Mouse (Mus musculus): ENCODE results near the gene Dazap1. TPM values are rescaled to one million over a fixed set of nuclear protein-coding genes. Genes with fewer than 3 reads are reported as not detected.

Gene Dazap1
- polyA plus RNA-seq, 1 experiment from 2014 or later: 44.7 TPM

DNA sequence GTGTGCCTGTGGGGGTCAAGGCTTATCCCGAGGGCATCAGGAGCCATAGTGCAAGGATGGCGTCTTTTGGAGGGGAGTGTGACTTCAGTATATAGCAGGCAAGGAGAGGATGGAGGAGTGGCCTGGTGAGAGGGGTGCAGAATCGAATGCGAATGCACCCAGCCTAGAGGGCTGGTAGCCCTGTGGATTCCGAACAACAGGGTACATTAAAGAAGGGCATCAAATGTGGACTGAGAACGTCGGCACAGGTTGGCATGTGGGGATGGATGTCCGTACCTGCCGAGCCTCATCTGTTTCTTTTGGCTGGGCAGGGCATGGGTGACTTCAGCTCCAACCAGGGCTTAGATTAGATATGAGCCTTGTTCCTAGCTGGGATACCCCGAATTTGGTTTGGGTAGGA is 38.5 kb downstream of the Dazap1 start:
- Histone ChIP-seq H3K36me3 (replicated peaks; ENCODE audit: control insufficient read depth, insufficient read depth, low read depth, low read length) (no peaks in the 10 kb centered on the region; the same call in 1 of the 2 replicates), H3K4me3 (ENCODE audit: low read depth, low read length) (peak overlapping the region; percentile 43), H3K9ac (replicated peaks; ENCODE audit: low read length) (peak overlapping the region; percentile 70), H3K9me3 (replicated peaks; ENCODE audit: control insufficient read depth, low read length) (no peaks in the 10 kb centered on the region), H3K27ac (replicated peaks; ENCODE audit: low read depth, low read length) (no peak overlapping the region), H3K4me1 (ENCODE audit: control insufficient read depth, insufficient read depth, low read length) (no peaks in the 10 kb centered on the region; the same call in 1 of the 2 replicates), H3K27me3 (ENCODE audit: control insufficient read depth, insufficient read depth, low read length) (peaks cover 40% of the 10 kb centered on the region), H3K4me2 (ENCODE audit: low read depth, low read length) (peak overlapping the region; percentile 43)
- ATAC-seq (replicated peaks; ENCODE audit: insufficient number of reproducible peaks, low FRiP score, low TSS enrichment, low read depth) (no peak), DNase-seq (ENCODE audit: low spot score) (no peak)
- 40% methylated on average over 10 of the region's 10 CpGs for WGBS

DNA sequence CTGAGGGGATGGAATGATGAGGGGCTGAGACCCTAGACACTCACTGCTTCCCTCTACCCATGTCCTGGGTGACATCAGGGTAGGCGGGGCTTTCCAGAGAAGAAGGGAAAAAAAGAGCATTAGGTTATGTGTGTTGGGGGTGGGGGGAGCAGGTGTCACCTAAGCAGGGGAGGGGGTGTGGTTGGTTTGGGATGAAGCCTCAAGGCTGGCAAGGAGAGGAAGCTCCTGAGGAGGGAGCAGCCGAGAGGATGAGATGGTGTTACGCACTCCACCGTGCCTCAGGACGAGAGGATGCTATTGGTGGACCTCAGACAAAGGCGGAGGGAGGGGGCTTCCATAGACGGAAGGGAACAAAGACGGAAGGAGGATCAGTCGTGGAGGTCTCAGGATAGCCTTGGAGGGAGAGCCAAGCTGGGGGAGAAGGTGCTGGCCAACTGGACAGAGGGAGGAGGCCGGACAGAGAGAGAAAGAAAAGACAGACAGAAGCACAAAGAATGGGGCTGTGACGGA is 39.4 kb downstream of the Dazap1 start:
- Histone ChIP-seq H3K27ac (replicated peaks; ENCODE audit: low read depth, low read length) (0 out of 2 replicates have a peak overlapping the region, but pooled peaks have one; percentile 38), H3K4me3 (ENCODE audit: low read depth, low read length) (peak overlapping the region; percentile 21), H3K27me3 (ENCODE audit: control insufficient read depth, insufficient read depth, low read length) (peaks cover 41% of the 10 kb centered on the region), H3K36me3 (replicated peaks; ENCODE audit: control insufficient read depth, insufficient read depth, low read depth, low read length) (no peaks in the 10 kb centered on the region), H3K9ac (replicated peaks; ENCODE audit: low read length) (peak overlapping the region; percentile 51), H3K4me1 (ENCODE audit: control insufficient read depth, insufficient read depth, low read length) (no peaks in the 10 kb centered on the region; the same call in 1 of the 2 replicates), H3K4me2 (ENCODE audit: low read depth, low read length) (peak overlapping the region; percentile 13), H3K9me3 (replicated peaks; ENCODE audit: control insufficient read depth, low read length) (no peaks in the 10 kb centered on the region)
- no peak for DNase-seq (ENCODE audit: low spot score)
- 20% methylated on average over 11 of the region's 11 CpGs for WGBS
- ATAC-seq (replicated peaks; ENCODE audit: insufficient number of reproducible peaks, low FRiP score, low TSS enrichment, low read depth): peak; percentile 9; the same call in 1 of the 2 replicates

DNA sequence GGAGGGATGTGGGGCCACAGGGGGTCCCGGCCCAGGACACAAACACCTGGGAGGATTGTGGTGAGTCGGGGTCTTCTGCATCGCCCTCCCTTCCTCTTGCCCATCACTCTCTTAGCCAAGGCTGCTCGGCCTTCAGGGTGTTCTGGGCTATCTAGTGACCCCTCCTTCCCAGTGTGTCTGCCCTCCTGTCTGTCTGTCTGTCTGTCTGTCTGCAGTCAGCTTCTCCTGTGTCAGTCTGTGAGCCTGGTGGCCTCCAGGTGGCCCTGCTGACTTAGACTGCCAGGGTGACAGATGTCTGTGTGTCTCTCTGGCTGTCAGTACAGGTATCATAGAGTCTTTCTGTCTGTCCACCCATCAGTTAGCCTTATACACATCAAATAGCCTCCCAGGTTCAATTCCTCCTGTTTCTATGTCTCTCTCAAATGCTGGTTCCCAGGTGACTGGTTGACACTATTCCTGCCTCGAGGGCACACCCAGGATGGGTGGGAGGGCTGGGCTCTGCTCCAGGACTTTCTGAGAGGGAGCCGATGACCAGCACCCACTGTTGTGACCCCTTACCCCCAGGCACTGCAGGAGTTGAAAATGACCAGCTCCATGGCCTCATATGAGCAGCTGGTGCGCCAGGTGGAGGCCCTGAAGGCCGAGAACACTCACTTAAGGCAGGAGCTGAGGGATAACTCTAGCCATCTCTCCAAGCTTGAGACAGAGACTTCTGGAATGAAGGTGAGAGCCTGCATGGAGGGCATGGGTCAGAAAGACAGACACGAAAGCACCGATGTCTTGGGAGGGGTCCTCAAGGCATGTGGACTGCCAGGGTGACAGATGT is 40.2 kb downstream of the Dazap1 start:
- WGBS: 69% methylated on average over 9 of the region's 10 CpGs
- Histone ChIP-seq H3K9ac (replicated peaks; ENCODE audit: low read length) (peak overlapping the region; percentile 51), H3K4me3 (ENCODE audit: low read depth, low read length) (peak overlapping the region; percentile 21), H3K4me1 (ENCODE audit: control insufficient read depth, insufficient read depth, low read length) (no peaks in the 10 kb centered on the region; the same call in 1 of the 2 replicates), H3K27ac (replicated peaks; ENCODE audit: low read depth, low read length) (peak overlapping the region; percentile 38; the same call in 1 of the 2 replicates), H3K36me3 (replicated peaks; ENCODE audit: control insufficient read depth, insufficient read depth, low read depth, low read length) (no peaks in the 10 kb centered on the region), H3K27me3 (ENCODE audit: control insufficient read depth, insufficient read depth, low read length) (peaks cover 45% of the 10 kb centered on the region), H3K4me2 (ENCODE audit: low read depth, low read length) (peak overlapping the region; percentile 24), H3K9me3 (replicated peaks; ENCODE audit: control insufficient read depth, low read length) (no peaks in the 10 kb centered on the region)
- ATAC-seq (replicated peaks; ENCODE audit: insufficient number of reproducible peaks, low FRiP score, low TSS enrichment, low read depth) (no peak), DNase-seq (ENCODE audit: low spot score) (no peak)

GRCm38 (mm10) chr10:80302082-80302355 is 40.7 kb downstream of the Dazap1 start:
- H3K4me2 ChIP-seq (ENCODE audit: low read depth, low read length): peak overlapping the region; percentile 24
- H3K27me3 ChIP-seq (ENCODE audit: control insufficient read depth, insufficient read depth, low read length): peaks cover 45% of the 10 kb centered on the region
- H3K4me3 ChIP-seq (ENCODE audit: low read depth, low read length): no peak overlapping the region
- no peaks in the 10 kb centered on the region for H3K9me3 ChIP-seq (replicated peaks; ENCODE audit: control insufficient read depth, low read length)
- WGBS: 39% methylated on average over 5 of the region's 5 CpGs
- DNase-seq (ENCODE audit: low spot score) (no peak), ATAC-seq (replicated peaks; ENCODE audit: insufficient number of reproducible peaks, low FRiP score, low TSS enrichment, low read depth) (no peak)
- H3K27ac ChIP-seq (replicated peaks; ENCODE audit: low read depth, low read length): no peak overlapping the region
- no peaks in the 10 kb centered on the region for H3K36me3 ChIP-seq (replicated peaks; ENCODE audit: control insufficient read depth, insufficient read depth, low read depth, low read length)
- H3K9ac ChIP-seq (replicated peaks; ENCODE audit: low read length): 0 out of 2 replicates have a peak overlapping the region, but pooled peaks have one; percentile 25
- H3K4me1 ChIP-seq (ENCODE audit: control insufficient read depth, insufficient read depth, low read length): no peaks in the 10 kb centered on the region

DNA sequence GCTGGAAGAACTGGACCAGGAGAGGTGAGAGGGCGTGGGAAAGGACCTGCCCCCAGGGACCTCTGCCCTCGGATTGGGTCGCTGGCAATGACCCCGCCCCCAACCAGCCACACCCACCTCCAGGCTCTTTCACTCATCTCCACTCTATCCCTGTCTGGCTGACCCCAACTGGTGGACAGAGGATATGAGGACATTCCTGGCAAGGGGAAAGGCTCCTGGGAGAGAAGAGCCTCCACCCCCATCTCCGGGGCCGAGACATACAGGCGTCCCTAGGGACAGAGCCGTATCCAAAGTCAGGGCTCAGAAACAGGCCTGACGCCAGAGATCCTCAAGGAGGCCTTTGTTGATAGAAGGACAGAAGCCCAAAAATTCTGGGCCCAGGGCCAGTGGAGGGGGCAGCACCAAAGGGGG is 41.2 kb downstream of the Dazap1 start:
- ATAC-seq (replicated peaks; ENCODE audit: insufficient number of reproducible peaks, low FRiP score, low TSS enrichment, low read depth) (no peak), DNase-seq (ENCODE audit: low spot score) (no peak)
- Histone ChIP-seq H3K27me3 (ENCODE audit: control insufficient read depth, insufficient read depth, low read length) (peaks cover 45% of the 10 kb centered on the region), H3K4me1 (ENCODE audit: control insufficient read depth, insufficient read depth, low read length) (no peaks in the 10 kb centered on the region), H3K9ac (replicated peaks; ENCODE audit: low read length) (0 out of 2 replicates have a peak overlapping the region, but pooled peaks have one; percentile 25), H3K4me2 (ENCODE audit: low read depth, low read length) (peak overlapping the region; percentile 24), H3K36me3 (replicated peaks; ENCODE audit: control insufficient read depth, insufficient read depth, low read depth, low read length) (no peaks in the 10 kb centered on the region), H3K4me3 (ENCODE audit: low read depth, low read length) (no peak overlapping the region), H3K9me3 (replicated peaks; ENCODE audit: control insufficient read depth, low read length) (no peaks in the 10 kb centered on the region), H3K27ac (replicated peaks; ENCODE audit: low read depth, low read length) (no peak overlapping the region)
- WGBS: 6% methylated on average over 9 of the region's 9 CpGs

- 26% methylated on average over 12 of the region's 12 CpGs for WGBS
- no peak overlapping the region for H3K27ac ChIP-seq (replicated peaks; ENCODE audit: low read depth, low read length)
- no peak for DNase-seq (ENCODE audit: low spot score)
- H3K9me3 ChIP-seq (replicated peaks; ENCODE audit: control insufficient read depth, low read length): no peaks in the 10 kb centered on the region
- no peak overlapping the region for H3K4me2 ChIP-seq (ENCODE audit: low read depth, low read length)
- no peak overlapping the region for H3K9ac ChIP-seq (replicated peaks; ENCODE audit: low read length)
- no peaks in the 10 kb centered on the region for H3K4me1 ChIP-seq (ENCODE audit: control insufficient read depth, insufficient read depth, low read length)
- H3K27me3 ChIP-seq (ENCODE audit: control insufficient read depth, insufficient read depth, low read length): peaks cover 32% of the 10 kb centered on the region
- no peaks in the 10 kb centered on the region for H3K36me3 ChIP-seq (replicated peaks; ENCODE audit: control insufficient read depth, insufficient read depth, low read depth, low read length)
- no peak for ATAC-seq (replicated peaks; ENCODE audit: insufficient number of reproducible peaks, low FRiP score, low TSS enrichment, low read depth)
- no peak overlapping the region for H3K4me3 ChIP-seq (ENCODE audit: low read depth, low read length)
Observed at GRCm38 (mm10) chr10:80304458-80304857, 43.2 kb downstream of the Dazap1 start.

GRCm38 (mm10) chr10:80304862-80305261 is 43.6 kb downstream of the Dazap1 start:
- H3K36me3 ChIP-seq (replicated peaks; ENCODE audit: control insufficient read depth, insufficient read depth, low read depth, low read length): no peaks in the 10 kb centered on the region
- no peak overlapping the region for H3K27ac ChIP-seq (replicated peaks; ENCODE audit: low read depth, low read length)
- H3K4me2 ChIP-seq (ENCODE audit: low read depth, low read length): no peak overlapping the region
- ATAC-seq (replicated peaks; ENCODE audit: insufficient number of reproducible peaks, low FRiP score, low TSS enrichment, low read depth) (no peak), DNase-seq (ENCODE audit: low spot score) (no peak)
- WGBS: 13% methylated on average over 25 of the region's 25 CpGs
- no peaks in the 10 kb centered on the region for H3K4me1 ChIP-seq (ENCODE audit: control insufficient read depth, insufficient read depth, low read length)
- H3K27me3 ChIP-seq (ENCODE audit: control insufficient read depth, insufficient read depth, low read length): peaks cover 28% of the 10 kb centered on the region
- no peak overlapping the region for H3K4me3 ChIP-seq (ENCODE audit: low read depth, low read length)
- H3K9ac ChIP-seq (replicated peaks; ENCODE audit: low read length): no peak overlapping the region
- no peaks in the 10 kb centered on the region for H3K9me3 ChIP-seq (replicated peaks; ENCODE audit: control insufficient read depth, low read length)

DNA sequence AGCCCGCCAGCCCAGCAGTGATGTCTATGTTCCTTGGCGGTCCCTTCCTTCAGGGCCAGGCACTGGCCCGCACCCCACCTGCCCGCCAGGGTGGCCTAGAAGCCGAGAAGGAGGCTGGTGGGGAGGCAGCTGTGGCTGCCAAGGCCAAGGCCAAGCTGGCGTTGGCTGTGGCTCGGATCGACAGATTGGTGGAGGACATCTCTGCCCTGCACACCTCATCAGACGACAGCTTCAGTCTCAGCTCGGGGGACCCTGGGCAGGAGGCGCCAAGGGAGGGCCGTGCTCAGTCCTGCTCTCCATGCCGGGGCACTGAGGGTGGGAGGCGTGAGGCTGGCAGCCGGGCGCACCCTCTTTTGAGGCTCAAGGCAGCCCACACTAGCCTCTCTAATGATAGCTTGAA is 50.3 kb downstream of the Dazap1 start:
- Histone ChIP-seq H3K9ac (replicated peaks; ENCODE audit: low read length) (no peak overlapping the region), H3K4me2 (ENCODE audit: low read depth, low read length) (no peak overlapping the region), H3K27me3 (ENCODE audit: control insufficient read depth, insufficient read depth, low read length) (peaks cover 54% of the 10 kb centered on the region), H3K36me3 (replicated peaks; ENCODE audit: control insufficient read depth, insufficient read depth, low read depth, low read length) (no peaks in the 10 kb centered on the region; the same call in 1 of the 2 replicates), H3K27ac (replicated peaks; ENCODE audit: low read depth, low read length) (no peak overlapping the region), H3K4me3 (ENCODE audit: low read depth, low read length) (no peak overlapping the region), H3K9me3 (replicated peaks; ENCODE audit: control insufficient read depth, low read length) (no peaks in the 10 kb centered on the region), H3K4me1 (ENCODE audit: control insufficient read depth, insufficient read depth, low read length) (no peaks in the 10 kb centered on the region; the same call in 1 of the 2 replicates)
- DNase-seq (ENCODE audit: low spot score) (no peak), ATAC-seq (replicated peaks; ENCODE audit: insufficient number of reproducible peaks, low FRiP score, low TSS enrichment, low read depth) (no peak)
- 87% methylated on average over 16 of the region's 16 CpGs for WGBS

Measured in embryonic facial prominence, embryonic 11.5 days (tissue).